Mouse (Mus musculus): ENCODE results near the gene Olfr1352.
"Not testable (repeated sequence)": the region's sequence is repeated elsewhere in the genome, so short reads cannot be mapped to it uniquely, and the experiment has no call there.

The Olfr1352 gene

DNA sequence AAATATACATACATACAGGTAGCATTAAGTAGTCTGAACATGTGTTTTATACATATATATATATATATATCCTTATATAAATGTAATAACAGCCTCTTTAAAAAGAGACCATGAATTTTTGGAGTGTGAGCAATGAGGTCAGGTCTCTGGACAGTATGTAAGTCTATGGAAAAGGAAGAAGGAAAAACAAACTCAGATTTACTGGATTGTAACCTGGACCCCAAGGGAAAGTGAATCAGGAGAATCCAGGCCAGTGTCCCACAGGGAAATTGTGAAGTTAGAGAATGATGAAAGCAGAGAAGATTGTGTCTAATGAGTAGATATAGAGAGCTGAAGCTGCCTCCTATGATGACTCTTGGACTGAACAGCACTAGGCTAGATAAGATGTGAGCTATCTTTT is at the start of gene Olfr1352:
Gene Olfr1352, plus strand, starts transcription at position 301 of the 400 bp plus-strand sequence.
- no peak for DNase-seq

GRCm38 (mm10) chr10:78950336-78950735 is 30.5 kb upstream of the Olfr1352 start, which contains the start of gene Olfr8:
Gene Olfr8 (plus strand): TSS chr10:78950636.
- not testable (repeated sequence) for DNase-seq

GRCm38 (mm10) chr10:78963009-78963408 is 17.8 kb upstream of the Olfr1352 start, which contains the start of gene Olfr1353:
Gene Olfr1353 (plus strand): TSS chr10:78963309.
- not testable (repeated sequence) for DNase-seq

GRCm38 (mm10) chr10:79012172-79012571 is 31.3 kb downstream of the Olfr1352 start, which contains the start of gene Olfr1351:
Gene Olfr1351 (plus strand): TSS chr10:79012472.
- no peak for DNase-seq

DNA sequence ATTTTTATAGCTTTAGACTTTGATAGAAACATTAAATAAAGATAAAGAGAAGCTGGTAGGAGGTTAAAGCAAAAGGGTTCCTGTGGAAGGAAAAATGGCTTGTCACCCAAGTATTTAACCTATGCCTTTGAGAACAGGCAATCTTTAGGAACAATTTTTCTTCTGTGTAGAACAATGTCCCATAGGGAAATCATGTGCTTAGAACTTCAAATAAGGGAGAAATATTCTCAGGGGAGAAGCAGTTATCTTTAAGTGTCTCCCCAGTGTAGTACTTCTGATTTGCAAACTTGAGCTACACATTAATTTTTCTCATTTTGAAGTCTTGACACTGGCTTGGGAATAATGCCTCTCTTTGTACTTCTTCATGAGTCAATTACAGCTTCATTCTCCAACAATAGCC is 47.6 kb downstream of the Olfr1352 start, which contains the start of gene Olfr57:
Gene Olfr57, plus strand, starts transcription at position 301 of the 400 bp plus-strand sequence.
- DNase-seq, result no peak
